Mouse (Mus musculus) kidney, adult 2 months (tissue): ENCODE results near the gene Zbtb17. TPM values are rescaled to one million over a fixed set of nuclear protein-coding genes. Genes with fewer than 3 reads are reported as not detected.
A peak's percentile ranks its signal among the peaks of the same experiment; 100 is the strongest.

ENCODE experiments used
- DNase-seq: peaks from one replicate; pipeline ENCODE4 v3.0.0; 2021
- H3K27ac ChIP-seq: fragments of 200-500 bp; 2 replicates; pipeline ENCODE4 v1.5.1; 2012; ENCODE audit warnings: low read depth, low read length, control low read depth, inconsistent platforms; ENCODE audit not compliant: insufficient read depth
- H3K27me3 ChIP-seq: fragments of 200-500 bp; replicated peaks from 2 replicates; pipeline ENCODE4 v1.6.1; 2012; ENCODE audit warnings: mild to moderate bottlenecking, moderate library complexity, low read length, inconsistent platforms; ENCODE audit not compliant: control insufficient read depth, insufficient read depth
- H3K36me3 ChIP-seq: fragments of 200-500 bp; 2 replicates; pipeline ENCODE4 v1.6.1; 2012; ENCODE audit warnings: mild to moderate bottlenecking, moderate library complexity, low read length, inconsistent platforms; ENCODE audit not compliant: control insufficient read depth, insufficient read depth
- H3K4me1 ChIP-seq: fragments of 200-500 bp; 2 replicates; pipeline ENCODE4 v1.6.1; 2011; ENCODE audit warnings: low read length; ENCODE audit not compliant: control insufficient read depth, insufficient read depth
- H3K4me3 ChIP-seq: fragments of 200-500 bp; 2 replicates; pipeline ENCODE4 v1.5.1; 2011; ENCODE audit warnings: mild to moderate bottlenecking, low read depth, low read length, control low read depth; ENCODE audit not compliant: insufficient read depth
- CTCF ChIP-seq: fragments of 200-500 bp; conservative IDR thresholded peaks from 2 replicates; pipeline ENCODE4 v1.5.1; 2011; ENCODE audit warnings: low read depth, mild to moderate bottlenecking, control low read depth, low read length, moderate library complexity, mixed read lengths; ENCODE audit not compliant: insufficient read depth, insufficient read length
- POLR2A ChIP-seq: fragments of 200-500 bp; IDR thresholded peaks from one replicate; pipeline ENCODE4 v1.6.1; 2011; ENCODE audit warnings: low read depth, low read length, control low read depth
- whole genome bisulfite sequencing: fragments of 180-500 bp; shearing (Covaris S2); methylation state at CpG from one replicate; pipeline ENCODE4 v1.1.7; 2018; 5-methylcytosine and 5-hydroxymethylcytosine counted together
- polyA plus RNA-seq: library from polyadenylated mRNA; depleted of rRNA; stranded (reverse); fragments of >200 nt; gene quantifications from 2 replicates; pipeline ENCODE4 v1.2.3, GENCODE M21; 2012

Zbtb17 gene
- polyA plus RNA-seq, 1 experiment: 23.4 TPM

- no peak for TF ChIP-seq POLR2A
- no peak for TF ChIP-seq CTCF
- Histone ChIP-seq H3K27me3 (no peaks in the 10 kb centered on the region), H3K27ac (peak overlapping the region; percentile 88), H3K4me1 (no peaks in the 10 kb centered on the region), H3K36me3 (no peaks in the 10 kb centered on the region), H3K4me3 (no peak overlapping the region)
- DNase-seq: no peak
- WGBS: 73% methylated on average over 10 of the region's 10 CpGs
These were observed 17.4 kb upstream of the Zbtb17 start for GRCm38 (mm10) chr4:141426796-141427745.

GRCm38 (mm10) chr4:141427921-141428320, 16.5 kb upstream of the Zbtb17 start:
- DNase-seq: no peak

GRCm38 (mm10) chr4:141429381-141429780, 15.1 kb upstream of the Zbtb17 start:
- H3K36me3 ChIP-seq: no peaks in the 10 kb centered on the region
- H3K27me3 ChIP-seq: no peaks in the 10 kb centered on the region
- TF ChIP-seq POLR2A: no peak
- no peak for TF ChIP-seq CTCF
- no peaks in the 10 kb centered on the region for H3K4me1 ChIP-seq
- no peak overlapping the region for H3K4me3 ChIP-seq
- 74% methylated on average over 6 of the region's 6 CpGs for WGBS
- no peak overlapping the region for H3K27ac ChIP-seq
- DNase-seq: no peak

More at GRCm38 (mm10) chr4:141427921-141428320, 16.5 kb upstream of the Zbtb17 start:
- WGBS: 92% methylated on average over 13 of the region's 13 CpGs
- no peak overlapping the region for H3K27ac ChIP-seq
- H3K4me3 ChIP-seq: no peak overlapping the region
- H3K36me3 ChIP-seq: no peaks in the 10 kb centered on the region
- H3K27me3 ChIP-seq: no peaks in the 10 kb centered on the region
- H3K4me1 ChIP-seq: no peaks in the 10 kb centered on the region
- TF ChIP-seq CTCF: no peak
- TF ChIP-seq POLR2A: no peak

- WGBS: 54% methylated on average over 9 of the region's 9 CpGs
- no peak overlapping the region for H3K4me3 ChIP-seq
- DNase-seq: peak; percentile 68
- H3K4me1 ChIP-seq: no peaks in the 10 kb centered on the region
- TF ChIP-seq CTCF (peak; percentile 75), POLR2A (no peak)
- no peaks in the 10 kb centered on the region for H3K27me3 ChIP-seq
- no peaks in the 10 kb centered on the region for H3K36me3 ChIP-seq
- no peak overlapping the region for H3K27ac ChIP-seq
These were observed 14.6 kb upstream of the Zbtb17 start for GRCm38 (mm10) chr4:141429847-141430246.

DNA sequence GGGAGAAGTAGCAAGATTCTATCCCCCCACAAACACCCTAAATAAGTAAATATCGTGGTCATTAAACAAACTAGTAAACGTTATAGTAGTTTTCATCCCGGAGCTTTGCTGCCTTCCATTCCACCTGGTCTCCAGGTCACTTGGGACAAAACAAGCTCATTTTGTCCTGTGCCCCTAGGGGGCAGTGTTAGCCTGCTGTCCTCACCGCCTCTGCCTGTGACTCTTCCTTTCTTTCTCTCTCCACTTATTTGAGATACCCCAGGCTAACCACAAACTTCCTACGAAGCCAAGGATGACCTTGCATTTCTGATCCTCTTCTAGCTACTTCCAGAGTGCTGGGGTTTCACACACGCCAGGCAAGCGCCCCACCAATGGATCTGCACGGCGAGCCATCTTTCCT, 13.5 kb upstream of the Zbtb17 start:
- 33% methylated on average over 9 of the region's 9 CpGs for WGBS

DNA sequence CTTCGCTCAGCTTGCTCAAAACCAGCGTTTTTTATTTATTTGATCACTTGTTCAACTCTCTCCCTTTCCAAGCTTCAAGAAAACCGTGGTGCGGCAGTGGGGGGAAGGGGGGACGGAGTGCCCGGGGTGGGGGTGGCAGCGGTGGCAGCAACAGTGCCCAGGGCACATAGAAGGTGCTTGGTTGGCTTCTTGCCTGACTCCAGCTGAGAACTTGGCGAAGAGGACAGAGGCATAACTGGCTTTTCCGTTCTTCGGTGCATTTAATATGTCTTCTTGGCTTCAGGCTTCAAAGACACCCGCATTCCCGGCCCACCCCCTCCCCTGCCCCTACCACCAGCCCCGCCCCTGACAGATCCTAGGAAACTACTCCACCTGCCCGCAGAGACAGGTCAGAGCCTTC, 11.8 kb upstream of the Zbtb17 start:
- WGBS: 36% methylated on average over 14 of the region's 14 CpGs
- DNase-seq: peak; percentile 73
- H3K4me1 ChIP-seq: no peaks in the 10 kb centered on the region
- TF ChIP-seq CTCF: no peak
- no peak for TF ChIP-seq POLR2A
- H3K27me3 ChIP-seq: no peaks in the 10 kb centered on the region
- H3K4me3 ChIP-seq: no peak overlapping the region
- no peaks in the 10 kb centered on the region for H3K36me3 ChIP-seq
- no peak overlapping the region; the same call in 1 of the 2 replicates for H3K27ac ChIP-seq

More for the DNA sequence above, 13.5 kb upstream of the Zbtb17 start:
- no peaks in the 10 kb centered on the region for H3K27me3 ChIP-seq
- H3K36me3 ChIP-seq: no peaks in the 10 kb centered on the region
- TF ChIP-seq POLR2A (no peak), CTCF (peak; percentile 94)
- no peak overlapping the region for H3K27ac ChIP-seq
- no peak overlapping the region for H3K4me3 ChIP-seq
- DNase-seq: peak; percentile 83
- H3K4me1 ChIP-seq: no peaks in the 10 kb centered on the region

- H3K4me1 ChIP-seq: no peaks in the 10 kb centered on the region
- no peak for DNase-seq
- H3K27ac ChIP-seq: peak overlapping the region; percentile 36; the same call in 1 of the 2 replicates
- H3K36me3 ChIP-seq: no peaks in the 10 kb centered on the region
- TF ChIP-seq POLR2A: no peak
- no peak for TF ChIP-seq CTCF
- WGBS: 75% methylated on average over 18 of the region's 18 CpGs
- no peaks in the 10 kb centered on the region for H3K27me3 ChIP-seq
- H3K4me3 ChIP-seq: no peak overlapping the region
These were observed 11.3 kb upstream of the Zbtb17 start for GRCm38 (mm10) chr4:141433191-141433590.
